Mouse (Mus musculus): ENCODE measurements around the gene Pabpc1l.

DNA sequence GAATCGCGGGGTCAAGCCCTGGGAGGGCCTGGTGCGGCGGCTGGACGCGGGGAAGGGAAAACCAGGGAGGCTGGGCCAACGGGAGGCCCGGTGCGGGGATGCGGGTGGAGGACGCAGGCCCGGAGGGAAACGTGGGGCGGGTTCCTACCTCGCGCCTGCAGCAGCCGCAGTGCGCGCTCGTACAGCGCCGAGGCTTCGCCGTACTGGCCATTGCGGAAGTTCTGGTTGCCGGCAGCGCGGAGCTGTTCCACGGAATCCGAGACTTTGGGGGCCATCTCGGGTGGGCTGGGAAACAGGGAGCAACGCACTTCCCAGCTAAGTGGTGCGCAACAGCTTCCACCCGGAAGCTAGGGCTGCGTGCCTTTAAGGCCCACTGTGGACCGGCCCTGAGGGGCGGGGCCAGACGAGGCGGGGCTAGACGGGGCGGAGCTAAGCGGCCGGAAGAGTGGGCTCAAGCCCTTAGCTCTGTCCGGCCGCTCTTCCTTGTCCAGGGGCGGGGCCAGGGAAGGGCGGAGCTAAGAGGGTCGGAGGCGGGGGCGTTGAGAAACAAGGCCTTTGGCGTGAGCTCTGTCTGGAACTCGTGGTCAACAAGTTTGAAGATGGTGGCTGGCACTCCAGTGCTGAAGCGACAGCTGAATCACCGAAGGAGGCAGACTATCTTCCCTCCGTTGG lies 45.7 kb downstream of the Pabpc1l start, which contains the start of gene Tomm34:
- TF ChIP-seq CTCF (IDR thresholded peaks at IDR 0.05; ENCODE audit: low read depth) (0 out of 2 replicates have a peak, but pooled peaks have one; percentile 8), EP300 (IDR thresholded peaks at IDR 0.05; ENCODE audit: low read depth) (no peak)
